Comparison of ENCODE assay signal across 8 mouse cellular contexts in genomic region chr10:107271321-107272130, GRCm38 (mm10). TPM values are rescaled to one million over a fixed set of nuclear protein-coding genes. Genes with fewer than 3 reads are reported as not detected.
A peak's percentile ranks its signal among the peaks of the same experiment; 100 is the strongest.
DNase-seq lines count a peak whose midpoint lies in the region; ATAC-seq and TF ChIP-seq lines count a peak whose summit lies in the region.

Lin7a (plus strand) TSS chr10:107271686.

- TF ChIP-seq CTCF in liver, postnatal 0 days (IDR thresholded peaks at IDR 0.05; ENCODE audit: low read depth) = no peak
- TF ChIP-seq CTCF in small intestine, adult 2 months (IDR thresholded peaks at IDR 0.05; ENCODE audit: extremely low read depth, insufficient read length, insufficient replicate concordance, low read depth, low read length) = no peak

- H3K27ac ChIP-seq in heart, embryonic 11.5 days (ENCODE audit: low read depth, low read length) = no peak within 1 kb of the TSS
- H3K27ac ChIP-seq in liver, postnatal 0 days (ENCODE audit: low read depth) = no peak within 1 kb of the TSS
- H3K27ac ChIP-seq in small intestine, adult 2 months (ENCODE audit: insufficient read depth, low read depth, low read length) = no peak within 1 kb of the TSS

- peak within 1 kb of the TSS; percentile 55 for H3K4me3 ChIP-seq in heart, embryonic 11.5 days (ENCODE audit: low read depth, low read length)
- H3K4me3 ChIP-seq in liver, postnatal 0 days (ENCODE audit: low read depth, low read length) = peak within 1 kb of the TSS; percentile 55
- peak within 1 kb of the TSS; percentile 54 for H3K4me3 ChIP-seq in small intestine, adult 2 months (ENCODE audit: low read depth, low read length)

- ATAC-seq in heart, embryonic 11.5 days (replicated peaks; ENCODE audit: insufficient number of reproducible peaks, low FRiP score, low TSS enrichment) = peak; percentile 61
- peak; percentile 48 for ATAC-seq in liver, postnatal 0 days

- peak within 1 kb of the TSS; percentile 93 for H3K4me2 ChIP-seq in heart, embryonic 11.5 days
- H3K4me2 ChIP-seq in liver, postnatal 0 days (ENCODE audit: low read depth, low read length) = peak within 1 kb of the TSS; percentile 77

- H3K9me3 ChIP-seq in heart, embryonic 11.5 days (replicated peaks; ENCODE audit: control insufficient read depth, low read length) = no peaks in the 10 kb centered on the region
- no peaks in the 10 kb centered on the region for H3K9me3 ChIP-seq in liver, postnatal 0 days (ENCODE audit: low read length)

- H3K36me3 ChIP-seq in heart, embryonic 11.5 days (ENCODE audit: control insufficient read depth, insufficient read depth, low read length) = no peaks in the 10 kb centered on the region
- H3K36me3 ChIP-seq in liver, postnatal 0 days (replicated peaks; ENCODE audit: insufficient read depth, low read length) = no peaks in the 10 kb centered on the region
- H3K36me3 ChIP-seq in small intestine, adult 2 months (ENCODE audit: control insufficient read depth, insufficient read depth, low read length) = no peaks in the 10 kb centered on the region

- peaks cover 28% of the 10 kb centered on the region for H3K27me3 ChIP-seq in heart, embryonic 11.5 days (ENCODE audit: control insufficient read depth, insufficient read depth, low read length)
- H3K27me3 ChIP-seq in liver, postnatal 0 days (ENCODE audit: insufficient read depth, low read length) = peaks cover 7% of the 10 kb centered on the region; the same call in 1 of the 2 replicates
- H3K27me3 ChIP-seq in small intestine, adult 2 months (ENCODE audit: control insufficient read depth, insufficient read depth, low read length) = peaks cover 5% of the 10 kb centered on the region; the same call in 1 of the 2 replicates

- H3K4me1 ChIP-seq in heart, embryonic 11.5 days (ENCODE audit: control insufficient read depth, insufficient read depth, low read length) = no peaks in the 10 kb centered on the region
- no peaks in the 10 kb centered on the region for H3K4me1 ChIP-seq in liver, postnatal 0 days (ENCODE audit: insufficient read depth)
- peaks cover 2% of the 10 kb centered on the region for H3K4me1 ChIP-seq in small intestine, adult 2 months (ENCODE audit: control insufficient read depth, insufficient read depth, insufficient read length, low read length)

- H3K9ac ChIP-seq in heart, embryonic 11.5 days (ENCODE audit: low read depth, low read length) = peak within 1 kb of the TSS; percentile 47; the same call in 1 of the 2 replicates
- H3K9ac ChIP-seq in liver, postnatal 0 days (replicated peaks) = no peak within 1 kb of the TSS

- no peak for TF ChIP-seq POLR2A in small intestine, adult 2 months (IDR thresholded peaks at IDR 0.05; ENCODE audit: low read depth, low read length)

- TF ChIP-seq EP300 in liver, postnatal 0 days (IDR thresholded peaks at IDR 0.05; ENCODE audit: low read depth) = no peak

- WGBS in heart, embryonic 11.5 days (ENCODE audit: insufficient replicate concordance) = 3% methylated on average over 38 of the region's 38 CpGs
- 2% methylated on average over 37 of the region's 38 CpGs for WGBS in liver, postnatal 0 days (ENCODE audit: insufficient replicate concordance)
- 3% methylated on average over 38 of the region's 38 CpGs for WGBS in small intestine, adult 2 months

- DNase-seq in heart, postnatal 4 days = no peak
- DNase-seq in cerebellum, adult 9-10 months = peak; percentile 82
- DNase-seq in gastrocnemius, postnatal 25 days = peak; percentile 6
- peak; percentile 16 to 46 for DNase-seq in kidney, postnatal 36 days
- DNase-seq in liver, postnatal 0 days = peak; percentile 22
- no peak for DNase-seq in thymus, postnatal 14 days

RNA-seq across cellular contexts. Expression of gene Lin7a, which starts in this region (rescaled TPM):
- 1.4 and 2.6 TPM in 2 replicates for polyA plus RNA-seq in heart, embryonic 11.5 days (2014; fragmentation: Nextera tagmentation; extraction: Ambion mirVana)
- 1 to 10 TPM; 1.5 TPM for total RNA-seq in heart, postnatal 4 days (2021)
- total RNA-seq in gastrocnemius, postnatal 25 days (2021) = 1 to 10 TPM; 1.2 to 2.1 TPM
- 1.4 and 1.5 TPM in 2 replicates for polyA plus RNA-seq in liver, postnatal 0 days (2015; fragmentation: Nextera tagmentation; extraction: Ambion mirVana)
- polyA plus RNA-seq in small intestine, adult 2 months (2012; rRNA removed) = 0.20 TPM in 1 of 2 replicates, not detected in the other

Comparison
In these comparisons a context has a peak if more than half of its experiments do, and no peak if none do; other contexts are left out.
1. DNase-seq: peak in cerebellum, adult 9-10 months (single experiment), gastrocnemius, postnatal 25 days (single experiment), kidney, postnatal 36 days (2 of 2) and liver, postnatal 0 days (single experiment); none in heart, postnatal 4 days (single experiment) and thymus, postnatal 14 days (single experiment).
2. Peak in every context shown above with its lines, with median percentiles within 50 percentile points of each other: H3K4me3 ChIP-seq.